Mouse (Mus musculus): ENCODE results near the gene Gcsam. TPM values are rescaled to one million over a fixed set of nuclear protein-coding genes. Genes with fewer than 3 reads are reported as not detected.

Gene Gcsam
- polyA plus RNA-seq, 1 experiment = not detected

GRCm38 (mm10) chr16:45623230-45623629 is 13.1 kb downstream of the Gcsam start:
- Histone ChIP-seq H3K79me3 (ENCODE audit: low read depth) (no peaks in the 10 kb centered on the region), H3K36me3 (ENCODE audit: control insufficient read depth, insufficient read depth) (no peaks in the 10 kb centered on the region), H3K4me3 (ENCODE audit: insufficient read depth, poor library complexity, severe bottlenecking) (no peak overlapping the region), H3K79me2 (ENCODE audit: control insufficient read depth, insufficient read depth) (no peaks in the 10 kb centered on the region), H3K27me3 (ENCODE audit: control insufficient read depth, insufficient read depth, insufficient read length) (no peaks in the 10 kb centered on the region), H3ac (ENCODE audit: control insufficient read depth, insufficient read length, low read depth) (no peak overlapping the region)
- no peak for TF ChIP-seq FOSL1 (IDR thresholded peaks at IDR 0.05; ENCODE audit: insufficient read depth, low read length, poor library complexity, severe bottlenecking)
- no peak for TF ChIP-seq MYOD1 (IDR thresholded peaks at IDR 0.05; ENCODE audit: control insufficient read depth, insufficient read length, low read depth)
- no peak for TF ChIP-seq MYOG (IDR thresholded peaks at IDR 0.05; ENCODE audit: control insufficient read depth, extremely low read depth, insufficient read length)
- TF ChIP-seq USF1 (IDR thresholded peaks at IDR 0.05; ENCODE audit: low read depth) = no peak
- TF ChIP-seq CEBPB (IDR thresholded peaks at IDR 0.05; ENCODE audit: low read depth) = no peak
- TF ChIP-seq CTCF (IDR thresholded peaks at IDR 0.05; ENCODE audit: control insufficient read depth, insufficient read depth, insufficient read length) = no peak
- TF ChIP-seq MAX (IDR thresholded peaks at IDR 0.05) = no peak

GRCm38 (mm10) chr16:45624791-45625190 is 14.6 kb downstream of the Gcsam start:
- TF ChIP-seq MYOG (IDR thresholded peaks at IDR 0.05; ENCODE audit: control insufficient read depth, extremely low read depth, insufficient read length) (no peak), CTCF (IDR thresholded peaks at IDR 0.05; ENCODE audit: control insufficient read depth, insufficient read depth, insufficient read length) (no peak), MAX (IDR thresholded peaks at IDR 0.05) (no peak), CEBPB (IDR thresholded peaks at IDR 0.05; ENCODE audit: low read depth) (no peak)
- H3K79me2 ChIP-seq (ENCODE audit: control insufficient read depth, insufficient read depth) = no peaks in the 10 kb centered on the region
- H3K36me3 ChIP-seq (ENCODE audit: control insufficient read depth, insufficient read depth) = no peaks in the 10 kb centered on the region
- H3ac ChIP-seq (ENCODE audit: control insufficient read depth, insufficient read length, low read depth) = no peak overlapping the region
- H3K79me3 ChIP-seq (ENCODE audit: low read depth) = no peaks in the 10 kb centered on the region
- H3K4me3 ChIP-seq (ENCODE audit: insufficient read depth, poor library complexity, severe bottlenecking) = no peak overlapping the region
- H3K27me3 ChIP-seq (ENCODE audit: control insufficient read depth, insufficient read depth, insufficient read length) = no peaks in the 10 kb centered on the region

GRCm38 (mm10) chr16:45625342-45625741 is 15.2 kb downstream of the Gcsam start:
- no peaks in the 10 kb centered on the region for H3K27me3 ChIP-seq (ENCODE audit: control insufficient read depth, insufficient read depth, insufficient read length)
- no peaks in the 10 kb centered on the region for H3K79me3 ChIP-seq (ENCODE audit: low read depth)
- no peaks in the 10 kb centered on the region for H3K79me2 ChIP-seq (ENCODE audit: control insufficient read depth, insufficient read depth)
- H3K4me3 ChIP-seq (ENCODE audit: insufficient read depth, poor library complexity, severe bottlenecking) = no peak overlapping the region
- no peak overlapping the region for H3ac ChIP-seq (ENCODE audit: control insufficient read depth, insufficient read length, low read depth)
- no peaks in the 10 kb centered on the region for H3K36me3 ChIP-seq (ENCODE audit: control insufficient read depth, insufficient read depth)
- TF ChIP-seq FOSL1 (IDR thresholded peaks at IDR 0.05; ENCODE audit: insufficient read depth, low read length, poor library complexity, severe bottlenecking) (no peak), USF1 (IDR thresholded peaks at IDR 0.05; ENCODE audit: low read depth) (no peak), CEBPB (IDR thresholded peaks at IDR 0.05; ENCODE audit: low read depth) (no peak), MYOG (IDR thresholded peaks at IDR 0.05; ENCODE audit: control insufficient read depth, extremely low read depth, insufficient read length) (no peak), MAX (IDR thresholded peaks at IDR 0.05) (no peak), CTCF (IDR thresholded peaks at IDR 0.05; ENCODE audit: control insufficient read depth, insufficient read depth, insufficient read length) (no peak), MYOD1 (IDR thresholded peaks at IDR 0.05; ENCODE audit: control insufficient read depth, insufficient read length, low read depth) (no peak)

- no peaks in the 10 kb centered on the region for H3K27me3 ChIP-seq (ENCODE audit: control insufficient read depth, insufficient read depth, insufficient read length)
- H3K36me3 ChIP-seq (ENCODE audit: control insufficient read depth, insufficient read depth) = no peaks in the 10 kb centered on the region
- H3K79me2 ChIP-seq (ENCODE audit: control insufficient read depth, insufficient read depth) = no peaks in the 10 kb centered on the region
- no peaks in the 10 kb centered on the region for H3K79me3 ChIP-seq (ENCODE audit: low read depth)
- TF ChIP-seq MAX (IDR thresholded peaks at IDR 0.05) = no peak
- no peak for TF ChIP-seq CEBPB (IDR thresholded peaks at IDR 0.05; ENCODE audit: low read depth)
- no peak for TF ChIP-seq MYOG (IDR thresholded peaks at IDR 0.05; ENCODE audit: control insufficient read depth, extremely low read depth, insufficient read length)
- no peak for TF ChIP-seq CTCF (IDR thresholded peaks at IDR 0.05; ENCODE audit: control insufficient read depth, insufficient read depth, insufficient read length)
- H3ac ChIP-seq (ENCODE audit: control insufficient read depth, insufficient read length, low read depth) = no peak overlapping the region
- H3K4me3 ChIP-seq (ENCODE audit: insufficient read depth, poor library complexity, severe bottlenecking) = no peak overlapping the region
Observed at GRCm38 (mm10) chr16:45629497-45630105, 19.4 kb downstream of the Gcsam start.

GRCm38 (mm10) chr16:45630347-45630960 is 20.3 kb downstream of the Gcsam start:
- Histone ChIP-seq H3K79me3 (ENCODE audit: low read depth) (no peaks in the 10 kb centered on the region), H3ac (ENCODE audit: control insufficient read depth, insufficient read length, low read depth) (no peak overlapping the region), H3K79me2 (ENCODE audit: control insufficient read depth, insufficient read depth) (no peaks in the 10 kb centered on the region), H3K27me3 (ENCODE audit: control insufficient read depth, insufficient read depth, insufficient read length) (no peaks in the 10 kb centered on the region), H3K36me3 (ENCODE audit: control insufficient read depth, insufficient read depth) (no peaks in the 10 kb centered on the region), H3K4me3 (ENCODE audit: insufficient read depth, poor library complexity, severe bottlenecking) (no peak overlapping the region)
- TF ChIP-seq CTCF (IDR thresholded peaks at IDR 0.05; ENCODE audit: control insufficient read depth, insufficient read depth, insufficient read length) (peak; percentile 20), USF1 (IDR thresholded peaks at IDR 0.05; ENCODE audit: low read depth) (no peak)

- no peak overlapping the region for H3K4me3 ChIP-seq (ENCODE audit: insufficient read depth, poor library complexity, severe bottlenecking)
- H3K36me3 ChIP-seq (ENCODE audit: control insufficient read depth, insufficient read depth) = no peaks in the 10 kb centered on the region
- no peaks in the 10 kb centered on the region for H3K79me3 ChIP-seq (ENCODE audit: low read depth)
- H3K27me3 ChIP-seq (ENCODE audit: control insufficient read depth, insufficient read depth, insufficient read length) = no peaks in the 10 kb centered on the region
- no peak for TF ChIP-seq CTCF (IDR thresholded peaks at IDR 0.05; ENCODE audit: control insufficient read depth, insufficient read depth, insufficient read length)
- no peak for TF ChIP-seq MYOG (IDR thresholded peaks at IDR 0.05; ENCODE audit: control insufficient read depth, extremely low read depth, insufficient read length)
- no peak for TF ChIP-seq USF1 (IDR thresholded peaks at IDR 0.05; ENCODE audit: low read depth)
- no peak for TF ChIP-seq CEBPB (IDR thresholded peaks at IDR 0.05; ENCODE audit: low read depth)
- TF ChIP-seq MAX (IDR thresholded peaks at IDR 0.05) = no peak
- TF ChIP-seq FOSL1 (IDR thresholded peaks at IDR 0.05; ENCODE audit: insufficient read depth, low read length, poor library complexity, severe bottlenecking) = peak; percentile 79
- peak; percentile 92 for TF ChIP-seq MYOD1 (IDR thresholded peaks at IDR 0.05; ENCODE audit: control insufficient read depth, insufficient read length, low read depth)
- no peak overlapping the region for H3ac ChIP-seq (ENCODE audit: control insufficient read depth, insufficient read length, low read depth)
- H3K79me2 ChIP-seq (ENCODE audit: control insufficient read depth, insufficient read depth) = no peaks in the 10 kb centered on the region
Observed at GRCm38 (mm10) chr16:45632420-45632819, 22.2 kb downstream of the Gcsam start.

All from C2C12 (cell line).